Mouse (Mus musculus): ENCODE results near the gene Spic.
"Not testable (repeated sequence)": the region's sequence is repeated elsewhere in the genome, so short reads cannot be mapped to it uniquely, and the experiment has no call there.

The Spic gene

DNA sequence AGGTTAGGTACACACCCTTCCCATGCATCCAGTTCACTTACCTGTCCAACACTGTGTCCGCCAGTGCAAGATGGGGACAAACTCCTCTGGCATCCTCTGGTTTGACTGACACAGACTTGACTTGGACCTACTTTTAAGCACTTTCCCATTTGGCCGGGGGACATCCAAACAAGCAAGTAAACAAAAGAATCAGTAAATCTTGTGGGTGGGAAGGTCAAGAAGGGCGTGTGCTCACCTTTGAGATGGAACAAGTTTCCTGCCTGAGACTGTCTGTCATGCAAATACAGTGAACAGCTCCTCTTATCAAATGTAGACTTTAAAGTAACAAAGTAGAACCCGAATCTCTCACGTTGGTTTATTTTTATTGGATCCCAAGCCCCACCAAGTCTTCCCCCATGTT, at the start of gene Spic:
TSS of gene Spic (minus strand) at position 91 of the 400 bp plus-strand sequence.
- DNase-seq (ENCODE audit: low spot score in 2 of 2) = no peak

DNA sequence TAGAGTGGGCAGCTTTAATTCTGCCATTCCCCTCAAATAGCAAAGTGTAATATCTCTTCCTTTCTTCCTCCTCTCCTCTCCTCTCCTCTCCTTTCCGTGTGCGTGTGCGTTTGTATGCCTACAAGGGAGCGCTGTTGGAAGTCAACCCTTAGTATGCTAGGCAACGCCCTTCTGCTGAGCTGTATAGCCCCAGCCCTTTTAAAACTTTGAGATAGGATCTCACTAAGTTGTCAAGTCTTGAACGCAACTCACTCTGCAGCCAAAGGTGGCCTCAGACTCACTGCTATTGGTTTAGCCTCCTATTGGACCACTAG, 47.5 kb upstream of the Spic start:
- DNase-seq (ENCODE audit: low spot score in 2 of 2) = no peak

DNA sequence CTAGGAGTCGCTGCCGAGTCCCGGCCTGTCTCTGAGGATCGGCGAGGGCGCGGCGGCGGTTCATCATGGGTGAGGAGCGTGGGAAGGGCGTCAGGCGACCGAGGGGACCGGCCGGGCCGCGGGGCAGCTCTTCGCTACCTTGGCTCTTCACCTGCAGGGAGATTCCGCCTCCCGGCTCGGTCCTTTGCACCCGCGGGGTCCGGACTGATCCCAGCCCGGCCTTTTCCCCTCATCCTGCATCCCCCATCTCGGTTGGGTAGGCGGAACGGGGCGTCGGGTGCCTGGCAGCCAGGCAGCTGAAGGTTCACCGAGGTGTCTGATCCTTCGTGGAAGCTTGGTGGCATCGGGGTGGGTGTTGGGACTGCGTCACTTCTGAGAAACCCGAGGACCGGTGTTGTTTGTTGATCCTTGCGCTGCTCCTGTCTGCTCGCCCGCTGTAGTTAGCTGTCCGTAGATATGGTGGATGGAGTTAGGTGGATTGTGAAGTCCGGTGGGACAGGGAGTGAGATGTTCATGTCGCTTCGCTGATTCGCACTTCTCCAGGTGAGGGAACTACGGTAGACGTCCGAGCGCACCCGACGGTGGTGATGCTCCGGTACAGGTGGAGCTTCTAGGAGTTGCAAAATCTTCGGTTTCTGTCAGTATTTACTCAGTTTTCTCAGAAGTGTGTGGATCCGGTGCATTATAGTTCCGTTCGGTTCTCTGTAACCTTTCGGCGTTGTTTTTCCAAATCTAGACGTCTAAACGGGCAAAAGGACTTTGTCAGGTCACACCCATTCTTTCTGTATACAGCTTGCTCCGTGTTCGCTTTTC, 46.9 kb upstream of the Spic start:
- no peak for DNase-seq (ENCODE audit: low spot score in 2 of 2)

DNA sequence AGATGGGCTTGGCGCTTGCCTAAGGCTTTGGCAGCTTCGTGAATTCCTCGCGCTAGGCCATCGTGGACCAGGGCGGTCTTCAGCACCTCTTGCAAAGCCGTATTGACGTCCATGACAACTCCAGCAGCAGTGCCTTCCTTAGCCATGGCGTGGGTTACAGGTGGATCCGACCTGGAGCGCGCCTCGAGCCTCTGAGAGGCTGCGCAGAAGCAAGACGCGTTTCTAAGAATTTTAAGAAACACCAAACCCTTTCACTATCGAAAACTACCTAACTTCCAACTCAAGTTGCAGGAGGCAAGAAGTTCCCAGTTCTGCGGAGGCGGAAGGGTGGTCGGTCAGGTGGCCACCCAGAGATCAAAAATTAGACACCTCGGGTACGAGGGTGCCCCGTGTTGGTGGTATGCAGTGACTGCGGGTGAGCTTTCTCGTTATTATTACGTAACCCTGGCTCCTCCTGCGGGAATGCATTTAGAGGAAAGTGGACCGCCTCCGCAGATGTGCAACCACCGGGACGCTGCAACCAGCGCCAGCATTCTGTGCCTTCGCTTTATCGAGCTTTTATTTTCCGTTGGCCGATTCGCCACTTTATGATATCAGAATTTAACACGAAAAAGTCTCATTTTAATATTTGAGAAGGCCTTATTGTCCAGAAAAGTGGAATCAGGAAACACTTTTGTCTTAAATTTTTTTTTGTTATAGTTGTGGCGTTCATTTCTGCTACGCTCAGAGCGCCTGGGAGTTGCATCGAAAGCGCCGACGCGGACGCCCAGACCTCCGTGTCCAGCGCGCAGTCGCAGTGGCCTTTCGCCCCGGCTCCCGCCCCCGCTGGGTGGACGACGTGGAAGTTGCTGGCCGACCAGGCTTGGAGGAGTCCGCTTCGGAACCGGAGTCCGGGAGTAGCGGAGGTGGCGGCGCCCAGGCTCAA, 46.0 kb upstream of the Spic start, which contains the start of gene Arl1:
TSS of gene Arl1 (plus strand) at position 288 of the 925 bp plus-strand sequence.
- peak; percentile 83 to 90 for DNase-seq (ENCODE audit: low spot score in 2 of 2)

DNA sequence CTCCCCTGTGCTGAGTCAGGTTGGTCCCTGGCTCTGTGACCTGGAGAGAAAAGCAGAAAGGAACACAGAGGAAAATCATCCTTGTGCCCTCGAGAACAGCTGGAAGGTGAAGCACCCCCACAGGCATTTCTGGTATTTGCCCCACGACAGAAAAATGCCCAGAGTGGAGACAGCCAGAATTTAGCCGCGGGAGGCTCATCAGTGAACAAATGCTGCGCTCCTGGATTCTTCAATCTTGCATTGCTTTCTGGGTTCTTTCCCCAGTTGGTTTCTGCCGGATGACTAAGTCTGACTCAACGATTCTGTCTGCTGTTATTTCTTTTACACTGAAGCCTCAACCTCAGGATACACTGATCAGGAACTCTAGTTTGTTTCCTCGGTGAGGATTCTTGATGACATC, 43.4 kb upstream of the Spic start:
- no peak for DNase-seq (ENCODE audit: low spot score in 2 of 2)

DNA sequence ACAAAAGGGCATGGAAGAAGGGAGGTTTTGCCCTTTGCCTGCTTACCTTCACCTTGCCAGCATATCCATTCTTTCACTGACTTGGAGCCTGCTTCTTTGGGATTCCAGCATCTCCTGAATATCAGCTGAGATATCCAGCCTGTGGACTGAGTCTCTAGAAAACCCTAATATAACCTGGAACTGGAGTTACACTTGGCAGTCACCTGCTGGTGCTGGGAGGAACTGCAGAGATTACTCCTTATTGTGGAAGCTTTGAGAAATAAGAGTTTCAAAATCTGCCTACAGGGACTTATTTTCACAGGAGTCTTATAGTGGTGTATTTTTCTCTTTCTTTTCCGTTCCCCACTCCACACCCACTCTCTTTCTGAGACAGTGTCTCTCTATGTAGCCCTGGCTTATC, 42.3 kb upstream of the Spic start:
- peak; percentile 25 to 32 for DNase-seq (ENCODE audit: low spot score in 2 of 2)

DNA sequence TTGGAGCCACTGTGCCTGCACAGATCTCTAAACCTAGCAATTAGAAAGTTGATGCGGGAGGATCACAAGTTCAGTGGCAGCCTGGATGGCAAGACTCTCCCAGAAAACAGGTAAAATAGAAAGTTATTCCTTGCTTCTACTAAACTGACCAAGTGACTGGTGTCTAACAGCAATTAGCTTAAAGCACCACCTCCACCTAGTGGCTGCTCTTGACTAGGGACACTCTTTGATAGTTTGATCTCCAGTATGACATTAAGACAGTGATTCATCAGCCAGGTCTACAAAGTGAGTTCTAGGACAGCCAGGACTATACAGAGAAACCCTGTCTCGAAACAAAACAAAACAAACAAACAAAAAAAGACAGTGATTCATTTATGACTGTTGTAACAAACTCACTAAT, 40.5 kb upstream of the Spic start:
- DNase-seq (ENCODE audit: low spot score in 2 of 2) = no peak

DNA sequence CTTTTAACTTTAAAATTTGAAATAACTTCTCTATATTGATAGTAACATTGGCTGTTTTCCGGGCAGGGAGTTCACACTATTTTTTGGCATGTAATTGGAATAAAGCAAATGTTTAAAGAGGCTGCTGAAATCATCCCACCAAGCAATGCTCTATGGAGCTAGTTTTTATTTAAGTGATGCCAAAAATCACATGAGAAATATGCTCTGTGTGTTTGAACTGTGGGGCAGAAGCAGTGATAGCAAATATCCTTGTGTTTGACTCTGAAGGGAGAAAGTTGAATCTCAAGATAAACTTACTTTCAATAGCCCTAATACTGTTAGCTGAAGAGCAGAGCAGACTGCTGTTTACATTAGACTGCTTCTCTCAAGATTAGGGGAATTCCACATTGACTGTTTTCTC, 34.8 kb upstream of the Spic start:
- DNase-seq (ENCODE audit: low spot score in 2 of 2) = no peak

DNA sequence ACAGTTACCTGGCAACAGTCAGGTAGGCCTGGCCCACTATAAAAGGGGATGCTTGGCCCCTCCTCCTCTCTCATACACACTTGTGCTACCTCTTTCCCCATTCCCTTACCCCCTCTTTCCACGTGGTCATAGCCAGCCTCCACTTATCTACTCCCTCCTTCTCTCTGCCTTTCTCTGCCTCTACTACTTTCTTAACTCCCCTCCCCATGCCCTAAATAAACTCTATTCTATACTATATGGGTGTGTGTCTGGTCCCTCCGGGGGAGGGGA, 32.9 kb upstream of the Spic start:
- no peak for DNase-seq (ENCODE audit: low spot score in 2 of 2)

DNA sequence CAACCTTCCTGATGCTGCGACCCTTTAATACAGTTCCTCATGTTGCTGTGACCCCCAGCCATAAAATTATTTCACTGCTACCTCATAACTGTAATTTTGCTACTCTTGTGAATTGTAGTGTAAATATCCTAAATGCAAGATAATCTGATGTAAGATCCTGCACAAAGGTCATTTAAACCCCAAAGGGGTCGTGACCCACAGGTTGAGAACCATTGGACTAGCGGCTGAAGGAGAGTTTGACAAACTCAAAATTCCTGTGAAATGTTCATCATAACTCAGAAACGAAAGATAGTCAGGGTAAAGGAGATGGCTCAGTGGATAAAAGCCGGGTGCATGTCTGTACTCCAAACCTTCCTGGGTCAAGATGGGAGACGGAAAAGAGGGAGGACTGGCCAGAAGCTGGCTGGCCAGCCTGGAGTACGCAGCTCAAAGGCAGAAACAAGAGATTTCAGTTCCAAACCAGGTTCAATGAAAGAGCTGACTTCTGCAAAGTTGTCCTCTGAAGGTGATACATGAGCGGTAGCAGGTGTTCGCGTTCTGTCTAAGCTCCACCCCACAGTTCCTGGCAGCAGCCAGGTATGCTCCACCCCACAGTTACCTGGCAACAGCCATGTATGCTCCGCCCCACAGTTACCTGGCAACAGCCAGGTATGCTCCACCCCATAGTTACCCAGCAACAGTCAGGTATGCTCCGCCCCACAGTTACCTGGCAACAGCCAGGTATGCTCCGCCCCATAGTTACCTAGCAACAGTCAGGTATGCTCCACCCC, 32.4 kb upstream of the Spic start:
- DNase-seq (ENCODE audit: low spot score in 2 of 2) = no peak

DNA sequence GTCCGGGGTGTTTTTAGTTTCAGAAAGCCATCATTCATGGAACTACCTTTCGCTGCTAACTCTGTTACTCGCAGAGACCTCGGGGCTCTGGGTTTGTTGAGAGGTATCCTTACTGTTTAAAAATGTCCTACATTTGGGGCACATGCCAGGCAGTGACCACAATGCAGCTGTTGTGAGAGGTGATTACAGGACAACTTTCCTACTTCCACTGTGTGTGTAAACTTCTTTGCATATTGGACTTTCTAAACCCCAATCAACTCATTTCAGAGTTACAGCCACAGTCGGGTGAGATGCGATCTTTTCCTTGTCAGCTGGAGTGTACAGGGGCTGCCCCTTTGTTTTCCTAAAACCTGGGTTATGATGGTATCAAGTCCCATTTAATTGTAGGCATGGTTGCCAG, 30.8 kb upstream of the Spic start:
- DNase-seq (ENCODE audit: low spot score in 2 of 2) = no peak

DNA sequence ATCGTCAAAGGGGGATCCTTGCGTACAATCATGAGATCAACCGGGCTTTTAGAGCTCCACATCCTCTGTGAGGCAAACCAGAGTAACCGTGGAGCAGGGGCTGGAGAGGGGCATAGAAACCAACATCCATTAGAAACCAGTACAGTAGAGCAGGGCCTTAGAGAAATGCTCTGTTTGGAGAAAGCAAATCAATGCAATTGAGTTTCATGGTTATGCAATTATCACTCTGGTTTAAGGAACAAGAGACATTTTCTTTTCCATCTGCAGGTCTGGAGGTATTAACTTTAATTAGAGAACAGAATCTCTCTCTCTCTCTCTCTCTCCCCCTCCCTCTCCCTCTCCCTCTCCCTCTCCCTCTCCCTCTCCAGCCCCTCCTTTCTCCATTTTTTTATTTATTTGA, 29.9 kb upstream of the Spic start:
- DNase-seq (ENCODE audit: low spot score in 2 of 2) = no peak

DNA sequence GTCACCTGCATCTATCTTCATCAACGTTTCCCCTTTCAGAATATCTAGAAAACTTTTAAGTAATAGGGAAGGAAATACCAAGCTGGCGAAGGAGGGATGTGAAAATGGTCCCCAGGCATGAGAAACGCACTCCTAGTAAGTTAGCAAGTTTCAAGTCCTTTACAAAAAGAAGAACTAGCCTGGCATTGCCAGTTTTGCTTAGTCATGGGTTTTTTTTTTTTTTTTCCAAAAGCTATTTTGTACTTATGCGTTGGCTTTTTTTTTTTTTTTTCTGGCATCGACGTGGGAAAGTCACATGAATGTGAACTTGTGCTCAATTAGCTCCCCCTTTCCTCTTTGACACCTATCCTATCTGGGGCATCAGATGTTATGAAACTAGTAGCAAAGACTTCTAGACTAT, 27.5 kb upstream of the Spic start:
- DNase-seq (ENCODE audit: low spot score in 2 of 2) = no peak

DNA sequence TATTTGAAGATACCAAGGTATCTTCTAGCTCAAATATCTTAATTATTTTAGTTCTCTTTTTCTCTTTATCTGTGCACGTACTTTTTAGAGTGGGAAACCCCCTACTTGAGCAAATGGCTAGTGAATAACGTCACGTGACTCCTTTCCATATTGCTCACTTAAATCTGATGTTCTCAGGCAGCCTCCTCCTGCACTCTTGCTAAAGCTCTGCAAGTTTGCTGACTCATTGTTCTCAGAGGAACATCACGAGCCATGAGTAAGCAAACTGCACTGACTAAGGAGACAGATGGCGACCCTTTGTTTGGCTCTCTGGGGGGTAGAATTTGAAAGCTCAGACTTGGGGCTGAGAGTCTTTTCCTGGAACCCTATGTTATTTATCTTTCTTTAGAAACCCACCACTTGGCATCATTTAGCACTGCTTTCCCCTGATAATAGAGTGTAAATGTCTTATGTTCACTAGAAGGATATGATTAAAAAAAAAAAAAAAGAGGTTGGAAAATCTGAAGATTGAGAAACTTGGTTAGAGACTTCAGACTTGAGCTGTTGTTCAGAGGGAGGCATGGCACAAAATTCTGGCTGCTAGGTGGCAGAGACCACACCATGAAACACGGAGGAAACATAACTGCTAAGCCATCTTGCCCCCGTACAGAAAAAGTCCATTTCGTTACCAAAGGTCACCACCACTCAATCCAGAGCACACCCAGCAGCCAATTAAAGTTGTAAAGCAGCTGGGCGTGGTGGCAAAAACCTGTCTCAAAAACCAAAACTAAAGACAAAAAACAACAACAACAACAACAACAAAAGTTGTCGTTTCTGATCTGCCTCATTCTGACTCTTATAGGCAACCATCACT, 24.1 kb upstream of the Spic start:
- peak in 1 of 2 experiments; percentile 19 for DNase-seq (ENCODE audit: low spot score in 2 of 2)

DNA sequence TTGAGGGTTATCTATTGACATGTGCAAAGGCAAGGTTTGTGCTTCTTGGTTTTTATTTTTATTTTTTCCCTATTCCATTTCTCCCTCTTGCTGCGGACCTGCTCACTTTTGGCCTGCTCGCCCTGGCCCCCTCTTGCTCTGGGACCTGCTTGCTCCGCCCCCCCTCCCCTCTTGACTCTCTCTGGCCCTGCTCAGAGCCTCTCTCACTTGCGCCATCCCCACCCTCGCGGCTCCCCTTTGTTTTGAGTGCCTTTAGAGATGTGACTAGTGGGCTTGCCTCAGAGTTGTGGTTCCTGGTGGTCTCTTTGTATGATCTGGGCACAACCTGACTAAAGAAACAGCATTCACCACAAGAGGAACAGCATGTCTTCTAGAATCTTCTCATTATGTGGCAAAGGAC, 16.1 kb upstream of the Spic start:
- DNase-seq (ENCODE audit: low spot score in 2 of 2) = no peak

DNA sequence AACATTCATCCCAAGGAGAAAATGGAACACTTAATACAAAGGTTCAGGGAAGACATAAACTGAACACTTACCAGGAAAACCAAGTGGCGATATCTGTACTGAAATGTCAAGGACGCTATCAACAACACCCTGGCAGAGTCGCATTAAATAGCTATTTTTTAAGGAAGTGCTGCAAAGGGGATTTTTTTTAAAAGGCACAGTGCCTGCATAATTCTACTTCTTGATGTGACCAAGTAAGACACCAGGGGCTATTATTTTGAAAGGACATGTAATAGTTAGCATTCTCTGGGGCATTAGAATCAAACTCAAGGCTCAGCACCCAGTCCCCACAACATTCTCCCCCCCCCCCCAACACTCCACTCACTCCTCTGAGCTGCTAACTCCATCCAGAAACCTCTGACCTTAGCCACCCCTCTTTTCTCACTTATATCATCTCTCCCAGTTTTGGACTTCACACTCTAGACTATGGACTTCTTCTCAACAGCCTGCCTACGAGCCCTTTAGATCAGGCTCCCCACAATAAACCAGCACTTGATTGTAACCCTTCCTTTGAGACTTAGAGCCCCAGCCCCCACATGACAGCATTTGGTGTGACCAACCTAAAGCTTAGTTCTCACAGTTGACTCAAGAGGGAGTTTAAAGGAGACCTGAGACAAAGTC, 1.8 kb downstream of the Spic start:
- DNase-seq (ENCODE audit: low spot score in 2 of 2) = no peak

DNA sequence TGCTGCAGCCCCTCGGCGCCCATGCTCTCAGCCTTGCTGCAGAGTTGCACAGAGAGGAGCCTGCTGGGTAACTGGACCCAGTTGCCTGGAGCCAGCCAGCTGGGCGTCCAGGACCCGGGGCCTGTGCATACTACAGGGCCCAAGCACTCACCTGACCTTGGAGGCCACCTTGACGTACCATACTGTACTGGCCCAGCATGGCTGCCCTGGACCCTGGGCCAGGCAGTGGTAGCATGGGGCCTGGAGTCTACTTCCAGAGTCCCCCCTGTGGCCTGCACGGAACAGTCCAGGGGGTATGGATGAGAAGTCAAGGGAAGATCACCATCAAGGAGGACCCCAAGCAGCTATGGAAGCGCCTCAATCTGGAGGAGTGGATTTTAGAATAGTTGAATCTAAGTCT, 12.0 kb downstream of the Spic start:
- DNase-seq (ENCODE audit: low spot score in 2 of 2) = no peak

DNA sequence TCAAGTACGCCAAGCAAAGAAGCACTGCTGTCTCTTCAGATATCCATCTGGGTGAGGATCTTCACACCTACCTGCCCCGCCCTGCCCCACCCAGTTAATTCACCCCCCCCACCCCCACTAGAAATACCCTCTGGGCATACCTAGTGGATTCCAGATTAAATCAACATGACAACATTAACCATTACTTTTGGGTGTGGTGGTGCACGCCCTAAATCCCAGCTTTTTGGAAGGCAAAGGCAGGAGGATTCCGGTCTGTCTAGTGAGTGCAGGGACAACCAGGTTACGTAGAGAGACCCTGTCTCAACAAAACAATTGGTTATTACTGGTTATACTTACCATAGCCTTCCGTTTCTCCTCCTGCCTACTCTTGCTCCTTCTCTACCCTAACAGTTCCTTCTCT, 12.7 kb downstream of the Spic start:
- DNase-seq (ENCODE audit: low spot score in 2 of 2) = no peak

DNA sequence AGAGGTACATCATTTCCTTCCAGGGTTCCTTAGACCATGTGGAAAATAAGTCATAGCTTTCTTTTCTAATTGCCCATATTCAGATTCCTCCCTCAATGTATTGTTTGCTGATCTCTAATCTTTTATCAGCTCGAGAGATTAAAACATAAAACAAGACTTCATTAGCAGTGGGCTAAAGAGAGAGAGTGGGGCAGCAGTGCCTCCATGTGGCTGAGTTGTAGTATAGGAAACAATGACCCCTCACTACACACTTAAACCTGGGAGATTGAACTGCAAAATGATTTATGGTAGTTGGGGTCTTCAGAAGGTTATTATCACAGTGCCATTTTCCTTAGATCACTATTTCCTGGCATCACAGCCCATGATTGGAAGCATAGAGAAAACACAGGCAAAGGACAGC, 15.1 kb downstream of the Spic start:
- DNase-seq (ENCODE audit: low spot score in 2 of 2) = peak in 1 of 2 experiments; percentile 20

DNA sequence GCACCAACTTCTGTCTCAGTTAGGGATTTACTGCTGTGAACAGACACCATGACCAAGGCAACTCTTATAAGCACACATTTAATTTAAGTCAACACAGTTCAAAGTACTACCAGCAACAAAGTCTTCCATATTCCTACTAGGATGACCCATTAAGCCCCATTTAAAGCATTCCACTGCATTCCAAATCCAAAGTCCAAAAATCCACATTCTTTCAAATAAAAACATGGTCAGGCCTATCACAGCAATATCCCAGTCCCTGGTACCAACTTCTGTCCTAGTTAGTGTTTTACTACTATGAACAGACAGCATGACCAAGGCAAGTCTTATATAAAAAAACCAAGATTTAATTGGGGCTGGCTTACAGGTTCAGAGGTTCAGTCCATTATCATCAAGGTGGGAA, 21.0 kb downstream of the Spic start:
- not testable (repeated sequence) for DNase-seq (ENCODE audit: low spot score in 2 of 2)

DNA sequence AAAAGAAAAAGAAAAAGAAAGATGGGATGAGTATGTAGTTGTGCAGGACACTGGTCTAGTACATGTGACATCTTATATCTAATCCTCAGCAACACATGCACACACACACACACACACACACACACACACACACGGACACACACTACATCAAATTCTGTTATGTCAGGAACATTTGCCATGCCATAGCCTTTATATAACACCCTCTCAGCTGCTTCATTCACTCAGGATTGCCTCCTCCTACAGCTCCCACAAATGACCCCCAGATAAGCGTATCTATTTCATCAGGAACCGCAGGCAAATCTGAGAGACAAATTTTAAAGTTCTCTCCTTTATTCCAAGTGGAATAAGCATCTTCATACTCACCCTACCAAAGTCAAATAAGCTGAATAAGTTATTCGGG, 25.9 kb downstream of the Spic start:
- DNase-seq (ENCODE audit: low spot score in 2 of 2) = no peak

All from frontal cortex, postnatal 10 days (tissue).